Mouse (Mus musculus): ENCODE data around the gene Zfp986.
A peak's percentile ranks its signal among the peaks of the same experiment; 100 is the strongest.
"Not testable (repeated sequence)": the region's sequence is repeated elsewhere in the genome, so short reads cannot be mapped to it uniquely, and the experiment has no call there.

Zfp986 gene

GRCm38 (mm10) chr4:145868494-145868893 is at the start of gene Zfp986:
TSS of gene Zfp986 (plus strand) at chr4:145868794.
- ATAC-seq (ENCODE audit: insufficient number of reproducible peaks, low FRiP score, low TSS enrichment) = not testable (repeated sequence)

- ATAC-seq (ENCODE audit: insufficient number of reproducible peaks, low FRiP score, low TSS enrichment) = not testable (repeated sequence)
Observed at GRCm38 (mm10) chr4:145819946-145820345, 48.6 kb upstream of the Zfp986 start.

- not testable (repeated sequence) for ATAC-seq (ENCODE audit: insufficient number of reproducible peaks, low FRiP score, low TSS enrichment)
Observed at GRCm38 (mm10) chr4:145825606-145826005, 43.0 kb upstream of the Zfp986 start.

DNA sequence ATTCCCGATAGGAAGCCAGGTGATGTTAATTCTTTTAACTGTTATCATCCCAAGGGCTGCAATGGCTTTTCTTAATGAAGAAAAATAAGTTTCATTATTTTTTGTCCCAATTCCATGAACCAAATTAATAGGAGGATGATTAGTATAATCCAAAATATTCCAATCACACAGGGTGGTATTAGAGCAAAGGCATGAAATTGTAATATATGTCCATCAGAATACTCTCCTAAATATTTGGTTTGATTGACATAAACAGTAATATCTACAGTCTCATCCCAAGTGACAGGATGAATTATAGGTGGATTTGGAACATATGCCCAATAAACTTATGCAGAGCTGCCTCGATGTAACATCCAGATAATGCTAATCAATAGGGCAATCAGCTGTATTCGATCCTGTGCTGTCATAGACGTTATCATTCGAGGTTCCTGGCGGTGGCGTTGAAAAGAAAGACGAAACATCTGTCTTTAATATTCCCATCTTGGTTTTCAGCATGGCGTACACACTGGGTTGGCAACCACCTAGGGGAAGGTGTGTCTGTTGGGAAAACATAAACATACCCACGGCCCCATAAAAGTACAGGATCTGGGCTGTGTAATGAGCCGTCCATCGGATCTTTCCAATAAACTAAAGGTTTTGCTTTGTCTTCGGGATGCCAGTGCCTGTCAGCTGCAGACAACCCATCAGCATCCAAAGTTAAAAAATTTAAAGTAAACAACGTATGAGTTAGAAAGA is 37.1 kb upstream of the Zfp986 start:
- ATAC-seq (ENCODE audit: insufficient number of reproducible peaks, low FRiP score, low TSS enrichment) = not testable (repeated sequence)

- ATAC-seq (ENCODE audit: insufficient number of reproducible peaks, low FRiP score, low TSS enrichment) = 0 out of 2 replicates have a peak, but pooled peaks have one; percentile 20
Observed at GRCm38 (mm10) chr4:145836300-145836862, 32.2 kb upstream of the Zfp986 start.

DNA sequence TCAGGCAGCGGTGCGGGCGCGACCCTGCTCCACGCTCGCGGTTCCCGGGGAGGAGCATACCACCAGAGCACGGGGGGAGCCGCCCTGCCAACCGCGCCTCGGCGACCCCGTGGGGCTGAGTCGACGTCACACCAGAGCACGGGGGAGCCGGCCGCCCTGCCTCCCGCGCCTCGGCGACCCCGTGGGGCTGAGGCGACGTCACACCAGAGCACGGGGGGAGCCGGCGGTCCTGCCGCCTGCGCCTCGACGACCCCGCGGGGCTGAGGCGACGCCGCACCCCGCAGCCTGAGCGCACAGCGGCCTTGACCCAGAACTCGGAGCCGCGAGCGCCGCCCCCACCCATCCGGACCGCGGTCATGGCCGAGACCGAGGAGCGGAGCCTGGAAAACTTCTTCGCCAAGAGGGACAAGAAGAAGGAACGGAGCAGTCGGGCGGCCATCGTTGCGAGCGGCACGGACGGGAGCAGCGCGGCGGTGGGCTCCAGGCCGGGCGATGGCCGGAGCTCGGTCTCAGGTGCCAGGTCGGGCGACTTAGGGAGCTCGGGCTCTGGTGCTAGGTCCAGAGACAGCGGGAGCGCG is 31.6 kb upstream of the Zfp986 start:
- ATAC-seq (ENCODE audit: insufficient number of reproducible peaks, low FRiP score, low TSS enrichment) = peak; percentile 76

GRCm38 (mm10) chr4:145846793-145847192 is 21.8 kb upstream of the Zfp986 start:
- not testable (repeated sequence) for ATAC-seq (ENCODE audit: insufficient number of reproducible peaks, low FRiP score, low TSS enrichment)

- not testable (repeated sequence) for ATAC-seq (ENCODE audit: insufficient number of reproducible peaks, low FRiP score, low TSS enrichment)
Observed at GRCm38 (mm10) chr4:145848183-145848890, 20.3 kb upstream of the Zfp986 start.

GRCm38 (mm10) chr4:145848891-145849214 is 19.7 kb upstream of the Zfp986 start:
- ATAC-seq (ENCODE audit: insufficient number of reproducible peaks, low FRiP score, low TSS enrichment) = peak; percentile 26; the same call in 1 of the 2 replicates

DNA sequence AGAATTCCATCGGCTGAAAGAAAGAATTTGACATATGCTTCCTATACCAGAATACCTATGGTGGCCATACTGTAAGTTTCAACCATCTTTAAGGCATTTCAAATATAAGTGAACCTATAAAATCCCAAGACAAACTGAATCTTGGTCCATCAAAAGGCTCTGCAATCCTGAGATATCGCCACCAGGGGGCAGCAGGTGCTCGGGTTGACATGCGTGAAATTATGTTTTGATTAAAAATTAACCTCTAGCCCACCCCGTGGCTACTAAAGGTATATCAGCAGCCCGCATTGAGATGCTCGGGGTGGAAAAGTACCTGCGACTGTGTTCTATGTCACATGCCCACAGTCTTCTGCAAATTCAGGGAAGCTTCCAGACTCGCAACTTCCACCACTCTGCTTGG is 17.2 kb upstream of the Zfp986 start:
- ATAC-seq (ENCODE audit: insufficient number of reproducible peaks, low FRiP score, low TSS enrichment) = 0 out of 2 replicates have a peak, but pooled peaks have one; percentile 26

- not testable (repeated sequence) for ATAC-seq (ENCODE audit: insufficient number of reproducible peaks, low FRiP score, low TSS enrichment)
Observed at GRCm38 (mm10) chr4:145863872-145864271, 4.7 kb upstream of the Zfp986 start.
